Mouse (Mus musculus) neural tube, embryonic 11.5 days (tissue): ENCODE results near the gene Coro2b. TPM values are rescaled to one million over a fixed set of nuclear protein-coding genes. Genes with fewer than 3 reads are reported as not detected.

ENCODE experiments used
- ATAC-seq: fragments of 200-750 bp; cut with Nextera tagmentation; 2 replicates; pipeline ENCODE4 v1.8.0; 2017; ENCODE audit warnings: moderate number of reproducible peaks, mild to moderate bottlenecking, moderate TSS enrichment, moderate library complexity; ENCODE audit not compliant: insufficient read depth, low FRiP score, low TSS enrichment
- DNase-seq: peaks from one replicate; pipeline ENCODE4 v3.0.0-alpha.2; 2015; ENCODE audit warnings: low spot score
- H3K27ac ChIP-seq: fragments of 300-500 bp; sonication (generic); 2 replicates; pipeline ENCODE4 v1.5.1; 2014; ENCODE audit warnings: low read depth, mild to moderate bottlenecking, low read length
- H3K27me3 ChIP-seq: fragments of 300-500 bp; sonication (generic); 2 replicates; pipeline ENCODE4 v1.6.1; 2014; ENCODE audit warnings: mild to moderate bottlenecking, low read length, mixed read lengths; ENCODE audit not compliant: control insufficient read depth, insufficient read depth
- H3K36me3 ChIP-seq: fragments of 300-500 bp; sonication (generic); 2 replicates; pipeline ENCODE4 v1.6.1; 2014; ENCODE audit warnings: mild to moderate bottlenecking, low read length, moderate library complexity, mixed read lengths; ENCODE audit not compliant: control insufficient read depth, insufficient read depth
- H3K4me1 ChIP-seq: fragments of 300-500 bp; sonication (generic); 2 replicates; pipeline ENCODE4 v1.6.1; 2014; ENCODE audit warnings: low read length, mixed read lengths; ENCODE audit not compliant: control insufficient read depth, insufficient read depth
- H3K4me2 ChIP-seq: fragments of 300-500 bp; sonication (generic); 2 replicates; pipeline ENCODE4 v1.6.1; 2014; ENCODE audit warnings: low read depth, mild to moderate bottlenecking, moderate library complexity
- H3K4me3 ChIP-seq: fragments of 300-500 bp; sonication (generic); 2 replicates; pipeline ENCODE4 v1.5.1; 2014; ENCODE audit warnings: low read depth, low read length
- H3K9ac ChIP-seq: fragments of 300-500 bp; sonication (generic); 2 replicates; pipeline ENCODE4 v1.6.1; 2014; ENCODE audit warnings: mild to moderate bottlenecking, low read length
- H3K9me3 ChIP-seq: fragments of 300-500 bp; sonication (generic); 2 replicates; pipeline ENCODE4 v1.6.1; 2016; ENCODE audit warnings: low read length; ENCODE audit not compliant: control insufficient read depth
- WGBS: fragments of 180-500 bp; shearing (Covaris S2); extraction: QIAGEN DNeasy Blood & Tissue Kit; methylation state at CpG from one replicate; pipeline ENCODE4 v1.1.7; 2014; 5-methylcytosine and 5-hydroxymethylcytosine counted together
- polyA plus RNA-seq: library from polyadenylated mRNA; unstranded; fragments of >200 nt; fragmentation: Nextera tagmentation; extraction: Ambion mirVana; gene quantifications from 2 replicates; pipeline ENCODE4 v1.2.1, GENCODE M21; 2014

The Coro2b gene
- polyA plus RNA-seq, 1 experiment from 2014 or later: 23.7 TPM

DNA sequence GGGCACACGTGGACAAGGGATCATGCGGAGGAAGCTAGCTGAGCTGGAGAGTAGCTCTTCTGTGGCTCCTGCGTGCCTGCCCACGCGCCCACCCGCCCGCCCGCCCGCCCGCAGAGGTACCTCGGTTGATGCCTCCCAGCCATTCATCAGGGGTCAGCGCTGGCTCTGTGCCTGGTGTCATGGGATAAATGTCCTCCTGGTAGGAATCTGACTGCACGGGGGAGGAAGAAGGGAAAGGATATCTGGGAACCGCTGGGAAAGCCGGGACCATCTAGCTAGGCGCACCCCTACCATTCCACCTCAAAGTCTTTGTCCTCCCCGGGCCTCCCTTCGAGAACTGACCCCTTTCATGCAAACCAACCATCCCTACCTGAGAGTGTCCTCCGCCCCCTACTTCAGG, 110.8 kb downstream of the Coro2b start:
- DNase-seq (no peak), ATAC-seq (no peak)
- H3K4me3 ChIP-seq: no peak overlapping the region
- H3K27ac ChIP-seq: no peak overlapping the region
- H3K4me1 ChIP-seq: no peaks in the 10 kb centered on the region; the same call in 1 of the 2 replicates
- no peak overlapping the region for H3K4me2 ChIP-seq
- no peak overlapping the region for H3K9ac ChIP-seq
- no peaks in the 10 kb centered on the region for H3K27me3 ChIP-seq
- no peaks in the 10 kb centered on the region; the same call in 1 of the 2 replicates for H3K36me3 ChIP-seq
- 92% methylated on average over 19 of the region's 19 CpGs for WGBS
- no peaks in the 10 kb centered on the region for H3K9me3 ChIP-seq

GRCm38 (mm10) chr9:62425265-62425664, 111.6 kb downstream of the Coro2b start:
- Histone ChIP-seq H3K36me3 (no peaks in the 10 kb centered on the region; the same call in 1 of the 2 replicates), H3K9ac (no peak overlapping the region), H3K4me1 (no peaks in the 10 kb centered on the region; the same call in 1 of the 2 replicates), H3K9me3 (no peaks in the 10 kb centered on the region), H3K27ac (no peak overlapping the region), H3K4me3 (no peak overlapping the region), H3K27me3 (no peaks in the 10 kb centered on the region), H3K4me2 (no peak overlapping the region)
- DNase-seq: no peak
- no peak for ATAC-seq
- WGBS: 67% methylated on average over 5 of the region's 5 CpGs

- 95% methylated on average over 10 of the region's 10 CpGs for WGBS
- H3K36me3 ChIP-seq: no peaks in the 10 kb centered on the region; the same call in 1 of the 2 replicates
- no peak overlapping the region for H3K4me2 ChIP-seq
- DNase-seq (no peak), ATAC-seq (no peak)
- no peak overlapping the region for H3K9ac ChIP-seq
- no peaks in the 10 kb centered on the region for H3K27me3 ChIP-seq
- H3K27ac ChIP-seq: no peak overlapping the region
- no peaks in the 10 kb centered on the region; the same call in 1 of the 2 replicates for H3K4me1 ChIP-seq
- no peaks in the 10 kb centered on the region for H3K9me3 ChIP-seq
- H3K4me3 ChIP-seq: no peak overlapping the region
Observed at GRCm38 (mm10) chr9:62423871-62424270, 113.0 kb downstream of the Coro2b start.

DNA sequence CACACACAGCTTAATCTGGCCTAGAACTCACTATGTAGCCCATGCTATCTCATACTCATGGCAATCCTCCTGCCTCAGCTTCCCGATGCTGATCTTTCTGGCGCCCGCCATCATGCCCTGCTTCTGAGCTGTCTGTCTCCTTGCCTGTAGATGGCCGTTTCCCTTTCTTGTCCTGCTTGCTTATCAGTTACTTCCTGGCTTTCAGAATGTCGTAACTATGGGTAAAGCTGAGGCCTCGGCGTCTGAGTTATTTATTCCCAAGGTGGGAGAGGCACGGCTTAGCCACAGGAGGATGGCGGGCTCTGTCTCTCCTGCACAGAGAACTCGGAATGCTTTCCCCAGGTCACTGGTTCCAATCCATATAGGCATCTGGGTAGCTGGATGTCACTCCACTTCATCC, 113.9 kb downstream of the Coro2b start:
- WGBS: 85% methylated on average over 10 of the region's 10 CpGs
- Histone ChIP-seq H3K9ac (no peak overlapping the region), H3K27ac (no peak overlapping the region), H3K36me3 (no peaks in the 10 kb centered on the region; the same call in 1 of the 2 replicates), H3K4me3 (no peak overlapping the region), H3K9me3 (no peaks in the 10 kb centered on the region), H3K4me1 (no peaks in the 10 kb centered on the region; the same call in 1 of the 2 replicates), H3K4me2 (no peak overlapping the region), H3K27me3 (no peaks in the 10 kb centered on the region)
- ATAC-seq (no peak), DNase-seq (no peak)

DNA sequence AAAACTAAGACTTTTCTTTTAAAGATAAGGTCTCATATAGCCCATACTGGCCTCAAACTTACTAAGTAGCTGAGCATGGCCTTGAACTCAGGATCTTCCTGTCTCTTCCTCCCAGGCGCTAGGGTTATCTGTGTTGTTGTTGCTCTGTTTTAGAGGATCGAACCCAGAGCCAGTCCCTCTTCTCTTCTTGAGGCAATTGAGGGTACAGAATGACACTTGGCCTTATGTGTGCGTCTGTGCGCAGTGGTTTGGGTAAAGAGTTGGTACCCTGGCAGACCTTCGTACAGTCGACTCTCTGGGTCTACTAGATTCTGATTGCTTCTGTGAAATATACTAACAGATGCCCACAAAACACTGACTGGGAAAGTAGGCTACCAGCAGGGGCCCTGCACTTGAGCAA, 114.9 kb downstream of the Coro2b start:
- ATAC-seq (no peak), DNase-seq (no peak)
- Histone ChIP-seq H3K9ac (no peak overlapping the region), H3K4me3 (no peak overlapping the region), H3K27me3 (no peaks in the 10 kb centered on the region), H3K9me3 (no peaks in the 10 kb centered on the region), H3K4me1 (no peaks in the 10 kb centered on the region; the same call in 1 of the 2 replicates), H3K4me2 (no peak overlapping the region), H3K36me3 (no peaks in the 10 kb centered on the region), H3K27ac (no peak overlapping the region)
- 97% methylated on average over 6 of the region's 6 CpGs for WGBS

DNA sequence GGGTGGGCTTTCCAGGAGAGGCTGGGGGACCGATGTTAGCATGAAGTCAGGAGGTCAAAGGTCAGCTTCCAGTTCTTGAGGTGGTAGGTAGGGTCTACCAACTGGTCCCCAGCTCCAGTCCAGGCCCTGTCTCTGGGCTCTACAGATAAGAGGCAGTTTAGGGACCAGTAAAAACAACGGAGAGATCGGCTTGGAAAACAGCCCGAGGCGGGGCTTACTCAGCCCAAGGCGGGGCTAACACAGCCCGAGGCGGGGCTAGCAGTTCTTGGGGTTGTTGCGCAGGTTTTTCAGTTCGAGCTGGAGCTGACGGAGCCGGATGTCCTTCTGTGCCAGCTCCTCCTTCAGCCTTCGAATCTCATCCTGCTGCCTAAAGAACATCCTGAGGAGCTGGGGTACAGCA, 115.8 kb downstream of the Coro2b start:
- ATAC-seq (no peak; the same call in 1 of the 2 replicates), DNase-seq (peak; percentile 55)
- no peak overlapping the region for H3K27ac ChIP-seq
- peak overlapping the region; percentile 15; the same call in 1 of the 2 replicates for H3K4me3 ChIP-seq
- H3K9ac ChIP-seq: peak overlapping the region; percentile 26; the same call in 1 of the 2 replicates
- H3K4me1 ChIP-seq: no peaks in the 10 kb centered on the region; the same call in 1 of the 2 replicates
- no peaks in the 10 kb centered on the region for H3K9me3 ChIP-seq
- no peaks in the 10 kb centered on the region for H3K27me3 ChIP-seq
- peak overlapping the region; percentile 27 for H3K4me2 ChIP-seq
- 2% methylated on average over 13 of the region's 13 CpGs for WGBS
- no peaks in the 10 kb centered on the region for H3K36me3 ChIP-seq

- H3K36me3 ChIP-seq: no peaks in the 10 kb centered on the region
- H3K4me2 ChIP-seq: peak overlapping the region; percentile 27
- peak overlapping the region; percentile 26; the same call in 1 of the 2 replicates for H3K9ac ChIP-seq
- H3K27ac ChIP-seq: no peak overlapping the region
- no peaks in the 10 kb centered on the region for H3K27me3 ChIP-seq
- 36% methylated on average over 10 of the region's 10 CpGs for WGBS
- no peaks in the 10 kb centered on the region for H3K9me3 ChIP-seq
- DNase-seq (no peak), ATAC-seq (no peak)
- H3K4me1 ChIP-seq: no peaks in the 10 kb centered on the region; the same call in 1 of the 2 replicates
- H3K4me3 ChIP-seq: 0 out of 2 replicates have a peak overlapping the region, but pooled peaks have one; percentile 15
Observed at GRCm38 (mm10) chr9:62420261-62420917, 116.5 kb downstream of the Coro2b start.

- Histone ChIP-seq H3K4me3 (no peak overlapping the region), H3K9ac (no peak overlapping the region), H3K9me3 (no peaks in the 10 kb centered on the region), H3K27me3 (no peaks in the 10 kb centered on the region), H3K4me2 (no peak overlapping the region), H3K27ac (no peak overlapping the region), H3K4me1 (peaks cover 4% of the 10 kb centered on the region; the same call in 1 of the 2 replicates), H3K36me3 (no peaks in the 10 kb centered on the region)
- WGBS: 62% methylated on average over 5 of the region's 5 CpGs
- no peak for DNase-seq
- no peak for ATAC-seq
Observed at GRCm38 (mm10) chr9:62418742-62419141, 118.1 kb downstream of the Coro2b start.
